ENCODE assay signal across 18 mouse cellular contexts in genomic region chr11:102599912-102600311, GRCm38 (mm10). TPM values are rescaled to one million over a fixed set of nuclear protein-coding genes. Genes with fewer than 3 reads are reported as not detected.
A peak's percentile ranks its signal among the peaks of the same experiment; 100 is the strongest.
DNase-seq lines count a peak whose midpoint lies in the region; ATAC-seq and TF ChIP-seq lines count a peak whose summit lies in the region.
"Had no signal": no experiment of that assay in that cellular context is flagged by ENCODE, and none has a peak within 500 bp of the region (broad histone marks: within the 10 kb centered on the region; RNA-seq: fewer than 3 reads in every experiment).

No protein-coding gene starts in this region.

- 0 out of 2 replicates have a peak, but pooled peaks have one; percentile 38 for ATAC-seq in granulocyte monocyte progenitor cell, adult 5-6 weeks (replicated peaks; ENCODE audit: poor library complexity, severe bottlenecking)
- ATAC-seq: activated CD4-positive, CD25-positive, alpha-beta regulatory T cell, adult 4 months; forebrain, embryonic 16.5 days had no signal

- TF ChIP-seq POLR2A in heart, adult 2 months (IDR thresholded peaks at IDR 0.05; ENCODE audit: insufficient read depth, low read depth, low read length): no peak
- no peak for TF ChIP-seq POLR2A in lung, adult 2 months (IDR thresholded peaks at IDR 0.05; ENCODE audit: borderline replicate concordance, extremely low read depth, low read depth, low read length)
- TF ChIP-seq POLR2A in ES-Bruce4 (IDR thresholded peaks at IDR 0.05; ENCODE audit: insufficient read depth, low read length): no peak

- H3K36me3 ChIP-seq in heart, adult 2 months (ENCODE audit: control insufficient read depth, insufficient read depth, low read length): no peaks in the 10 kb centered on the region
- H3K36me3 ChIP-seq in ES-Bruce4 (ENCODE audit: control insufficient read depth, insufficient read depth, low read length, poor library complexity, severe bottlenecking): no peaks in the 10 kb centered on the region
- no peaks in the 10 kb centered on the region for H3K36me3 ChIP-seq in limb, embryonic 10.5 days
- H3K36me3 ChIP-seq: limb, embryonic 13.5 days had no signal

- intact Hi-C loops in heart, adult 2 months (cut with DNase I): no loop called here

- no peak overlapping the region for H3K27ac ChIP-seq in heart, adult 2 months
- H3K27ac ChIP-seq in ES-Bruce4 (ENCODE audit: insufficient read depth, low read length): no peak overlapping the region
- H3K27ac ChIP-seq in limb, embryonic 10.5 days: no peak overlapping the region
- H3K27ac ChIP-seq: limb, embryonic 13.5 days; macrophage had no signal

- peak; percentile 35 for TF ChIP-seq CTCF in heart, adult 2 months (IDR thresholded peaks at IDR 0.05)
- peak; percentile 40; the same call in 1 of the 2 replicates for TF ChIP-seq CTCF in lung, adult 2 months (IDR thresholded peaks at IDR 0.05; ENCODE audit: insufficient read depth, low read length)
- peak; percentile 56 for TF ChIP-seq CTCF in ES-Bruce4 (IDR thresholded peaks at IDR 0.05; ENCODE audit: low read depth, low read length)

- no peak overlapping the region for H3K4me3 ChIP-seq in heart, adult 2 months
- H3K4me3 ChIP-seq in lung, adult 2 months (replicated peaks; ENCODE audit: extremely low read depth, low read depth, low read length): no peak overlapping the region
- H3K4me3 ChIP-seq in ES-Bruce4 (ENCODE audit: low read depth, low read length): no peak overlapping the region
- no peak overlapping the region for H3K4me3 ChIP-seq in limb, embryonic 10.5 days
- H3K4me3 ChIP-seq: limb, embryonic 13.5 days had no signal

- no peaks in the 10 kb centered on the region for H3K4me1 ChIP-seq in heart, adult 2 months (ENCODE audit: control insufficient read depth, insufficient read depth, low read length)
- no peaks in the 10 kb centered on the region for H3K4me1 ChIP-seq in lung, adult 2 months (ENCODE audit: control insufficient read depth, insufficient read depth, low read length)
- H3K4me1 ChIP-seq in ES-Bruce4 (ENCODE audit: control insufficient read depth, insufficient read depth, low read length): peaks cover 3% of the 10 kb centered on the region
- peaks cover 32% of the 10 kb centered on the region for H3K4me1 ChIP-seq in limb, embryonic 10.5 days

- H3K9me3 ChIP-seq in ES-Bruce4 (replicated peaks; ENCODE audit: control insufficient read depth, insufficient read depth, low read length, poor library complexity, severe bottlenecking): no peaks in the 10 kb centered on the region
- H3K9me3 ChIP-seq in limb, embryonic 10.5 days (replicated peaks): no peaks in the 10 kb centered on the region
- H3K9me3 ChIP-seq: limb, embryonic 13.5 days had no signal

- 79% methylated on average over 3 of the region's 3 CpGs for WGBS in heart, adult 2 months
- WGBS in lung, adult 2 months: 79% methylated on average over 3 of the region's 3 CpGs
- 90% methylated on average over 3 of the region's 3 CpGs for WGBS in limb, embryonic 10.5 days

- no peak overlapping the region for H3K9ac ChIP-seq in heart, adult 2 months (ENCODE audit: low read depth, low read length)
- H3K9ac ChIP-seq in ES-Bruce4 (ENCODE audit: low read depth, poor library complexity, severe bottlenecking): no peak overlapping the region
- H3K9ac ChIP-seq: limb, embryonic 13.5 days had no signal

- H3K79me2 ChIP-seq in heart, adult 2 months (replicated peaks; ENCODE audit: control insufficient read depth, insufficient read depth, low read length): no peaks in the 10 kb centered on the region

- DNase-seq in heart, adult 2 months: no peak
- DNase-seq in heart, adult 8-10 months (ENCODE audit: low spot score): no peak
- DNase-seq in lung, adult 2 months: no peak
- DNase-seq in lung, postnatal 36 days: no peak
- no peak for DNase-seq in limb, embryonic 10.5 days (ENCODE audit: low spot score)
- no peak for DNase-seq in spleen, adult 12 weeks (ENCODE audit: low spot score)
- DNase-seq: cerebellum, postnatal 14 days; kidney, postnatal 25 days; layer of hippocampus, postnatal 36 days; right cerebral cortex, postnatal 25 days; thymus, postnatal 25 days had no signal

- TF ChIP-seq EP300 in heart, adult 2 months (IDR thresholded peaks at IDR 0.05; ENCODE audit: insufficient read depth, low read depth, low read length): no peak
- TF ChIP-seq EP300 in ES-Bruce4 (IDR thresholded peaks at IDR 0.05; ENCODE audit: insufficient read depth, low read depth, low read length): no peak

- 0 out of 2 replicates have a peak, but pooled peaks cover 2% of the 10 kb centered on the region for H3K27me3 ChIP-seq in heart, adult 2 months (ENCODE audit: control insufficient read depth, insufficient read depth, low read length)
- H3K27me3 ChIP-seq in ES-Bruce4 (ENCODE audit: control insufficient read depth, insufficient read depth, low read length, poor library complexity, severe bottlenecking): no peaks in the 10 kb centered on the region
- no peaks in the 10 kb centered on the region for H3K27me3 ChIP-seq in limb, embryonic 10.5 days (ENCODE audit: low read depth, poor library complexity, severe bottlenecking)
- H3K27me3 ChIP-seq: limb, embryonic 13.5 days had no signal

RNA-seq across cellular contexts. Expression of gene Fzd2, which starts 4.3 kb away (rescaled TPM):
- 1 to 10 TPM; 2.6 to 2.8 TPM for total RNA-seq in heart, adult 2 months (2021)
- 7.2 and 10.0 TPM in 2 replicates for polyA plus RNA-seq in heart, adult 2 months (2012; rRNA removed)
- 1 to 10 TPM; 1.5 to 2.5 (median 2.2) TPM for total RNA-seq in heart, adult 8-10 months (2022)
- 45.5 and 50.9 TPM in 2 replicates for polyA plus RNA-seq in lung, adult 2 months (2012; rRNA removed)
- 30.3 and 36.1 TPM in 2 replicates for polyA plus RNA-seq in ES-Bruce4 (2011; ENCODE audit: insufficient read depth, insufficient read length, low read depth, missing spikeins)
- not detected in 2 replicates for total RNA-seq in granulocyte monocyte progenitor cell, adult 5-6 weeks (2014; fragmentation: Nextera tagmentation)
- total RNA-seq in granulocyte monocyte progenitor cell, adult 5-6 weeks (2017): not detected in 2 replicates
- 54.8 and 59.8 TPM in 2 replicates for polyA plus RNA-seq in limb, embryonic 10.5 days (2016; fragmentation: Nextera tagmentation; extraction: Ambion mirVana)
- polyA plus RNA-seq: activated CD4-positive, CD25-positive, alpha-beta regulatory T cell, adult 4 months; macrophage had no signal

RNA-seq across cellular contexts. Expression of gene Gm11627, which starts 20.7 kb away (rescaled TPM):
- 1 to 10 TPM; 1.2 to 1.5 TPM for total RNA-seq in heart, adult 2 months (2021)
- polyA plus RNA-seq in heart, adult 2 months (2012; rRNA removed): 4.0 and 4.9 TPM in 2 replicates
- under 1 TPM in 3 of 4 experiments, not detected in 1; 0.34 to 0.65 (median 0.60) TPM for total RNA-seq in heart, adult 8-10 months (2022)
- 2.4 and 2.5 TPM in 2 replicates for polyA plus RNA-seq in lung, adult 2 months (2012; rRNA removed)
- polyA plus RNA-seq in ES-Bruce4 (2011; ENCODE audit: insufficient read depth, insufficient read length, low read depth, missing spikeins): 3.8 and 5.3 TPM in 2 replicates
- total RNA-seq in granulocyte monocyte progenitor cell, adult 5-6 weeks (2014; fragmentation: Nextera tagmentation): not detected in 2 replicates
- not detected in 2 replicates for total RNA-seq in granulocyte monocyte progenitor cell, adult 5-6 weeks (2017)
- polyA plus RNA-seq in limb, embryonic 10.5 days (2016; fragmentation: Nextera tagmentation; extraction: Ambion mirVana): 2.5 and 3.3 TPM in 2 replicates
- total RNA-seq: neutrophil, adult 5-6 weeks had no signal
- polyA plus RNA-seq: activated CD4-positive, CD25-positive, alpha-beta regulatory T cell, adult 4 months; macrophage had no signal

RNA-seq across cellular contexts. Expression of gene Gpatch8, which starts 43.7 kb away (rescaled TPM):
- 10 to 100 TPM; 14.8 to 18.0 TPM for total RNA-seq in heart, adult 2 months (2021)
- 11.7 and 16.8 TPM in 2 replicates for polyA plus RNA-seq in heart, adult 2 months (2012; rRNA removed)
- 10 to 100 TPM; 16.4 to 22.3 (median 17.8) TPM for total RNA-seq in heart, adult 8-10 months (2022)
- 15.0 and 17.3 TPM in 2 replicates for polyA plus RNA-seq in lung, adult 2 months (2012; rRNA removed)
- 75.8 and 89.1 TPM in 2 replicates for polyA plus RNA-seq in ES-Bruce4 (2011; ENCODE audit: insufficient read depth, insufficient read length, low read depth, missing spikeins)
- 29.3 and 46.4 TPM in 2 replicates for total RNA-seq in granulocyte monocyte progenitor cell, adult 5-6 weeks (2014; fragmentation: Nextera tagmentation)
- 19.7 and 21.3 TPM in 2 replicates for total RNA-seq in granulocyte monocyte progenitor cell, adult 5-6 weeks (2017)
- polyA plus RNA-seq in limb, embryonic 10.5 days (2016; fragmentation: Nextera tagmentation; extraction: Ambion mirVana): 67.1 and 77.1 TPM in 2 replicates
